9 mouse cellular contexts compared by ENCODE assay signal in the genomic region with DNA sequence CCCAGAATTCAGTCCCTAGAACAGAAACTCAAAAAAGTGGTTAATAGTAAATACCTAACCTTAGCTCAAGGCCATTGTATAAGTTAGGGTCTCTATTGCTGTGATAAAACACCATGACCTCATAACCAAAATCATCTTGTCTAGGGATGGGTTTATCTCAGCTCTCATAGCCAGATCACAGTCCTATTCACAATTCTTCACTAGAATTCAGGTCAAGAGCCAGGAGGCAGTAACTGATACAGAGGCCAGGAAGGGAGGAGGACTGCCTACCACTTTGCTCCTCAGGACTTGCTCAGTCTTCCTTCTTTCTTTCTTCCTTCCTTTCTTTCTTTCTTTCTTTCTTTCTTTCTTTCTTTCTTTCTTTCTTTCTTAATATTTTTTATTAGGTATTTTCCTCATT. TPM values are rescaled to one million over a fixed set of nuclear protein-coding genes. Genes with fewer than 3 reads are reported as not detected.
DNase-seq lines count a peak whose midpoint lies in the region; ATAC-seq and TF ChIP-seq lines count a peak whose summit lies in the region.
"Had no signal": no experiment of that assay in that cellular context is flagged by ENCODE, and none has a peak within 500 bp of the region (broad histone marks: within the 10 kb centered on the region; RNA-seq: fewer than 3 reads in every experiment).

No protein-coding gene starts in this region.

- no peak for TF ChIP-seq CTCF in midbrain, postnatal 0 days (IDR thresholded peaks at IDR 0.05)

- H3K4me3 ChIP-seq in midbrain, embryonic 10.5 days = peak overlapping the region; percentile 76
- H3K4me3 ChIP-seq in midbrain, postnatal 0 days (ENCODE audit: low read depth, low read length) = no peak overlapping the region
- peak overlapping the region; percentile 22 for H3K4me3 ChIP-seq in forebrain, embryonic 13.5 days
- peak overlapping the region; percentile 19; the same call in 1 of the 2 replicates for H3K4me3 ChIP-seq in limb, embryonic 15.5 days
- H3K4me3 ChIP-seq in stomach, embryonic 16.5 days (replicated peaks; ENCODE audit: low read length) = peak overlapping the region; percentile 33

- H3K9me3 ChIP-seq in midbrain, embryonic 10.5 days (replicated peaks) = no peaks in the 10 kb centered on the region
- no peaks in the 10 kb centered on the region for H3K9me3 ChIP-seq in midbrain, postnatal 0 days (ENCODE audit: low read length)
- no peaks in the 10 kb centered on the region for H3K9me3 ChIP-seq in forebrain, embryonic 13.5 days (replicated peaks)
- no peaks in the 10 kb centered on the region for H3K9me3 ChIP-seq in limb, embryonic 15.5 days
- no peaks in the 10 kb centered on the region for H3K9me3 ChIP-seq in stomach, embryonic 16.5 days (replicated peaks; ENCODE audit: control insufficient read depth, low read length)

- no peak overlapping the region for H3K9ac ChIP-seq in midbrain, postnatal 0 days (replicated peaks; ENCODE audit: low read length, poor library complexity, severe bottlenecking)
- H3K9ac ChIP-seq in forebrain, embryonic 13.5 days = no peak overlapping the region
- H3K9ac ChIP-seq in limb, embryonic 15.5 days = no peak overlapping the region
- H3K9ac ChIP-seq in stomach, embryonic 16.5 days (ENCODE audit: low read length) = peak overlapping the region; percentile 52; the same call in 1 of the 2 replicates

- H3K27ac ChIP-seq in midbrain, embryonic 10.5 days (replicated peaks) = peak overlapping the region; percentile 93; the same call in 1 of the 2 replicates
- H3K27ac ChIP-seq in midbrain, postnatal 0 days (ENCODE audit: low read depth, low read length) = no peak overlapping the region
- H3K27ac ChIP-seq in forebrain, embryonic 13.5 days = no peak overlapping the region
- no peak overlapping the region for H3K27ac ChIP-seq in limb, embryonic 15.5 days
- H3K27ac ChIP-seq in stomach, embryonic 16.5 days (ENCODE audit: low read length) = no peak overlapping the region

- no peaks in the 10 kb centered on the region for H3K27me3 ChIP-seq in midbrain, embryonic 10.5 days (ENCODE audit: low read depth, poor library complexity, severe bottlenecking)
- no peaks in the 10 kb centered on the region for H3K27me3 ChIP-seq in midbrain, postnatal 0 days (ENCODE audit: insufficient read depth, low read length)
- H3K27me3 ChIP-seq in forebrain, embryonic 13.5 days = no peaks in the 10 kb centered on the region
- H3K27me3 ChIP-seq in limb, embryonic 15.5 days = no peaks in the 10 kb centered on the region
- H3K27me3 ChIP-seq in stomach, embryonic 16.5 days (ENCODE audit: control insufficient read depth, insufficient read depth, low read length) = no peaks in the 10 kb centered on the region

- DNase-seq in midbrain, embryonic 10.5 days (ENCODE audit: low spot score) = no peak
- no peak for DNase-seq in midbrain, postnatal 0 days (ENCODE audit: low spot score)
- DNase-seq in left cerebral cortex, adult 8-10 months (ENCODE audit: low spot score in 2 of 2) = no peak
- DNase-seq in spleen, postnatal 14 days (ENCODE audit: low spot score in 2 of 2) = no peak
- DNase-seq: layer of hippocampus, postnatal 36 days; right cerebral cortex, adult 18-20 months had no signal

- ATAC-seq in midbrain, postnatal 0 days (ENCODE audit: low FRiP score) = no peak
- ATAC-seq in forebrain, embryonic 13.5 days = no peak
- no peak for ATAC-seq in limb, embryonic 15.5 days (ENCODE audit: insufficient number of reproducible peaks, low FRiP score, low TSS enrichment, low read depth)
- no peak for ATAC-seq in stomach, embryonic 16.5 days (ENCODE audit: insufficient read depth, low FRiP score)

- peaks cover 36% of the 10 kb centered on the region for H3K36me3 ChIP-seq in midbrain, embryonic 10.5 days
- no peaks in the 10 kb centered on the region for H3K36me3 ChIP-seq in midbrain, postnatal 0 days (ENCODE audit: insufficient read depth, low read length)
- H3K36me3 ChIP-seq in forebrain, embryonic 13.5 days (ENCODE audit: poor library complexity, severe bottlenecking) = peaks cover 12% of the 10 kb centered on the region
- H3K36me3 ChIP-seq in limb, embryonic 15.5 days = 0 out of 2 replicates have a peak, but pooled peaks cover 9% of the 10 kb centered on the region
- no peaks in the 10 kb centered on the region for H3K36me3 ChIP-seq in stomach, embryonic 16.5 days (ENCODE audit: control insufficient read depth, insufficient read depth, low read length)

- peaks cover 26% of the 10 kb centered on the region for H3K4me1 ChIP-seq in midbrain, embryonic 10.5 days
- H3K4me1 ChIP-seq in midbrain, postnatal 0 days (ENCODE audit: insufficient read depth, low read length) = peaks cover 3% of the 10 kb centered on the region; the same call in 1 of the 2 replicates
- peaks cover 20% of the 10 kb centered on the region for H3K4me1 ChIP-seq in forebrain, embryonic 13.5 days
- peaks cover 12% of the 10 kb centered on the region; the same call in 1 of the 2 replicates for H3K4me1 ChIP-seq in limb, embryonic 15.5 days
- H3K4me1 ChIP-seq in stomach, embryonic 16.5 days (ENCODE audit: control insufficient read depth, insufficient read depth, low read length) = peaks cover 5% of the 10 kb centered on the region

- H3K4me2 ChIP-seq in midbrain, postnatal 0 days (ENCODE audit: low read depth, low read length, poor library complexity, severe bottlenecking) = no peak overlapping the region
- peak overlapping the region; percentile 51 for H3K4me2 ChIP-seq in forebrain, embryonic 13.5 days
- peak overlapping the region; percentile 12; the same call in 1 of the 2 replicates for H3K4me2 ChIP-seq in limb, embryonic 15.5 days
- peak overlapping the region; percentile 53 for H3K4me2 ChIP-seq in stomach, embryonic 16.5 days (ENCODE audit: low read depth, low read length)

RNA-seq across cellular contexts. Expression of gene Eri2, which starts 1.5 kb away (rescaled TPM):
- polyA plus RNA-seq in midbrain, embryonic 10.5 days (2016; fragmentation: Nextera tagmentation; extraction: Ambion mirVana) = 34.5 and 34.8 TPM in 2 replicates
- total RNA-seq in midbrain, postnatal 0 days (2014; rRNA removed) = 7.6 and 11.1 TPM in 2 replicates
- polyA plus RNA-seq in midbrain, postnatal 0 days (2015; fragmentation: Nextera tagmentation; extraction: Ambion mirVana) = 8.0 and 8.3 TPM in 2 replicates
- 28.3 and 30.4 TPM in 2 replicates for polyA plus RNA-seq in forebrain, embryonic 13.5 days (2015; fragmentation: Nextera tagmentation; extraction: Ambion mirVana)
- polyA plus RNA-seq in limb, embryonic 15.5 days (2015; fragmentation: Nextera tagmentation; extraction: Ambion mirVana) = 16.9 and 20.3 TPM in 2 replicates
- polyA plus RNA-seq in stomach, embryonic 16.5 days (2015; fragmentation: Nextera tagmentation; extraction: Ambion mirVana) = 19.5 and 20.3 TPM in 2 replicates
- 1 to 10 TPM; 5.7 to 7.5 (median 7.1) TPM for total RNA-seq in left cerebral cortex, adult 8-10 months (2022)

RNA-seq across cellular contexts. Expression of gene Rexo5, which starts 1.5 kb away (rescaled TPM):
- polyA plus RNA-seq in midbrain, embryonic 10.5 days (2016; fragmentation: Nextera tagmentation; extraction: Ambion mirVana) = 28.0 and 31.2 TPM in 2 replicates
- 2.3 and 7.9 TPM in 2 replicates for total RNA-seq in midbrain, postnatal 0 days (2014; rRNA removed)
- 4.7 and 6.1 TPM in 2 replicates for polyA plus RNA-seq in midbrain, postnatal 0 days (2015; fragmentation: Nextera tagmentation; extraction: Ambion mirVana)
- polyA plus RNA-seq in forebrain, embryonic 13.5 days (2015; fragmentation: Nextera tagmentation; extraction: Ambion mirVana) = 19.6 and 21.0 TPM in 2 replicates
- polyA plus RNA-seq in limb, embryonic 15.5 days (2015; fragmentation: Nextera tagmentation; extraction: Ambion mirVana) = 19.4 and 23.0 TPM in 2 replicates
- 17.8 and 25.6 TPM in 2 replicates for polyA plus RNA-seq in stomach, embryonic 16.5 days (2015; fragmentation: Nextera tagmentation; extraction: Ambion mirVana)
- 1 to 10 TPM; 1.0 to 3.6 (median 2.1) TPM for total RNA-seq in left cerebral cortex, adult 8-10 months (2022)

RNA-seq across cellular contexts. Expression of gene Acsm3, which starts 34.6 kb away (rescaled TPM):
- polyA plus RNA-seq in midbrain, embryonic 10.5 days (2016; fragmentation: Nextera tagmentation; extraction: Ambion mirVana) = 0.10 and 0.19 TPM in 2 replicates
- total RNA-seq in midbrain, postnatal 0 days (2014; rRNA removed) = not detected in 2 replicates
- polyA plus RNA-seq in midbrain, postnatal 0 days (2015; fragmentation: Nextera tagmentation; extraction: Ambion mirVana) = 0.12 and 0.16 TPM in 2 replicates
- polyA plus RNA-seq in forebrain, embryonic 13.5 days (2015; fragmentation: Nextera tagmentation; extraction: Ambion mirVana) = 0.10 and 0.16 TPM in 2 replicates
- 0.37 and 0.62 TPM in 2 replicates for polyA plus RNA-seq in limb, embryonic 15.5 days (2015; fragmentation: Nextera tagmentation; extraction: Ambion mirVana)
- polyA plus RNA-seq in stomach, embryonic 16.5 days (2015; fragmentation: Nextera tagmentation; extraction: Ambion mirVana) = 13.3 and 18.5 TPM in 2 replicates
- total RNA-seq in left cerebral cortex, adult 8-10 months (2022) = not detected
- total RNA-seq: layer of hippocampus, postnatal 36 days had no signal
